Mouse (Mus musculus) gastrocnemius, postnatal 36 days (tissue): ENCODE data around the gene Myo3b. TPM values are rescaled to one million over a fixed set of nuclear protein-coding genes. Genes with fewer than 3 reads are reported as not detected.
"Not testable (repeated sequence)": the region's sequence is repeated elsewhere in the genome, so short reads cannot be mapped to it uniquely, and the experiment has no call there.

Experiments used
- DNase-seq, 2 experiments: peaks; one replicate each; pipeline ENCODE4 v3.0.0; 2022
- intact Hi-C: fragments of 180-260 bp; cut with DNase I; formaldehyde crosslinking; loops from one replicate; pipeline ENCODE4 v1.15.1; 2025
- long read RNA-seq, 2 experiments: library from polyadenylated mRNA; stranded (forward); transcript quantifications; one replicate each; pipeline ENCODE4 v2.0.0; 2021
- total RNA-seq, 2 experiments: library from RNA; stranded (reverse); gene quantifications; 2 replicates each; pipeline ENCODE4 v1.2.3; 2021

Gene Myo3b
- not detected for total RNA-seq
- long read RNA-seq, experiment 1, result 0 reads
- long read RNA-seq, experiment 2, result 0 reads

DNA sequence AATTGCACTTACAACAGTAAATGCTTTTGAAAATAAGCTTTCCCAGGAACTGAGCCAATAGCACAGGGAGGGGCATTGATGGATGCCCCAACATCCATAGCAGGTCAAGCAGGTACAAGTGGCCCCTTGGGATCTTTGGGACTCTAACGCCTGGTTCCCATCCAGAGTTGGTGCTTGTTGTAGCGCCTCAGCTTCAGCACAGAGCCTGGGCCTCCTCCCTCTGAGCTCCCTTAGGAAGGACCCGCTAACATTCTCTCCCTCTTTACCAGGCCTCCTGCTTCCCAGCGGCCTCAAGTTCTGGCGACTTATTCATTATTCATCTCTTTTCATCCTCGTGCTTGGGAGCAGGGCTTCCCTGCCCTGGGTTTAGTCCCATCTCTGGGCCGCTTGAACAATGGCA, at the start of gene Myo3b:
Gene Myo3b, plus strand, starts transcription at position 375 of the 400 bp plus-strand sequence.
- DNase-seq, result no peak
- intact Hi-C loops, result no loop called here

DNA sequence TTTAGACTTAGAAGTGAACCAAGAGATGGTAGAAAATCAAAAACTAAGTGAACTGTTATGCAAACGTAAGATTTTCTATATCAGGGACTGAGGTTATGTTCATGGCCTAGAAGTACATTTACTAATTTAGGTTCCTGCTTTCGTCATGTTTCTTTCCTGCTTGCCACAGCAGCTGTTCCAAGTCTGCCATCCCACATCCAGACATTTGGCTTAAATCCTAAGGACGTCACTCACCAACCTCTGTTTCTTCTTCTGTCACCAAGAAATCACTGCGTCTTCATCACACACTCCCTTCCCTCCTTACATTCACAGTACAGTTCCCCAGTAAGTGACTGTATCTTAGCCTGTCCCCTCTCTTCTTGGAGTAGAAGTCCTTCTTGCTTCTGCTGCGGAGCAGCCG, 49.7 kb upstream of the Myo3b start:
- no peak for DNase-seq
- intact Hi-C loops, result no loop called here

DNA sequence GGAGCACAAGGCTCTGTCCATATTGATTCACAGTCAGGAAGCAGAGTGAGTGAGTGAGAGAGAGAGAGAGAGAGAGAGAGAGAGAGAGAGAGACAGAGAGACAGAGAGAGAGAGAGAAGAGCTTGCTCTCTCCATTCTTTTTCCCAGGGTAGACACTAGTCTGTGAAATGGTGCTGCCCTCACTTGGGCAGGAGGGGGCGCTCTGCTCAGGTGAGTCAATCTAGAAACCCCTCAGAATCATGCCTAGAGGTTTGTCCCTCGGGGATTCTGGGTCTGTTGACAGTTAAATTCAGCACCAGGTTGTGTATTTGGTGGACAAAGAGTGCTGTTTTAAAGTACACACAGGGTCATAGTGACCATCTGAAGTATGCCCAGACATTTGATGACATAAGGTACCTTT, 48.3 kb upstream of the Myo3b start:
- intact Hi-C loops, result no loop called here
- DNase-seq, result no peak

- DNase-seq, result peak in 1 of 2 experiments; percentile 8
- intact Hi-C loops, result not testable (repeated sequence)
These were observed 44.7 kb upstream of the Myo3b start for GRCm38 (mm10) chr2:69994082-69994736.

GRCm38 (mm10) chr2:69994779-69995178, 44.1 kb upstream of the Myo3b start:
- intact Hi-C loops, result no loop called here
- no peak for DNase-seq

- no peak for DNase-seq
- intact Hi-C loops, result no loop called here
These were observed 39.7 kb upstream of the Myo3b start for GRCm38 (mm10) chr2:69999097-69999770.

- no peak for DNase-seq
- intact Hi-C loops, result no loop called here
These were observed 38.6 kb upstream of the Myo3b start for GRCm38 (mm10) chr2:70000316-70000715.

GRCm38 (mm10) chr2:70006492-70006891, 32.4 kb upstream of the Myo3b start:
- intact Hi-C loops, result no loop called here
- DNase-seq, result no peak

DNA sequence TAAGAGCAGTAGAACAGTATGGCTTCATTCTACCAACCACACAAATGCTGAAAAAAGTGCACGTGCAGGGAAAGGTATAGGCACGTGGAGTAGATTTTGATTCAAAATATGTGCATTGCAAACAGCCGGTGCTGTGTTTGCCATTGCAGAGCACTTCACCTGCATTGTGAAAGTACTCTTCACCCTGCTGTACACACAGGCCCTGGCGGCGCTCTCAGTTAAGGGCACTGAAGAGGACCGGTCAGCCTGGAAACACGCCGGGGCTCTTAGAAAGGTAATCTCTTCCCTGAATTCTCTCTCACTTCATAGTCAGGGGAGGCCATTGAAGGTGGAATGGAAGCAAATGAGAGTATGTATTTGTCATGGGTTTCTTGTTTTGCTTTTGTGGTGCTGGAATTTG, 26.0 kb upstream of the Myo3b start:
- no peak for DNase-seq
- intact Hi-C loops, result no loop called here

DNA sequence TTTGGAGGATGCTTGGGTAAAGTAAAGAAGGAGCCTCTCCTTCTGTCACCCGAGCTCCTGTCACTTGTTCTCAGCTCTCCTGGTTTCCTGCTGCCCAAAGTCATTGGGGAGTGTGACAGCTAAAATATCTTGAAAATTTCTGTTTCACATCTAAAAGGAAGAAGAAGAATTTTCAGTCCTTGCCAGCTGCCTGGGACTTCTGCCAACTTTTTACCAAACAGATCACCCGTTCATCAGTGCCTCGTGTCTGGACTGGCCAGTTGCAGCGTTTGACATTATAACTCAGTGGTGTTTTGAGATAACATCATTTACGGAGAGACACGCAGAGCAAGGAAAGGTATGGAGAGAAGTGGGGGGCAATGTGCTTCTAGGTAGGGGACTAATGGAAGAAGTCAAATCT, 20.7 kb upstream of the Myo3b start:
- intact Hi-C loops, result no loop called here
- DNase-seq, result no peak

GRCm38 (mm10) chr2:70024454-70024853, 14.5 kb upstream of the Myo3b start:
- intact Hi-C loops, result no loop called here
- no peak for DNase-seq

GRCm38 (mm10) chr2:70025711-70026110, 13.2 kb upstream of the Myo3b start:
- intact Hi-C loops, result no loop called here

DNA sequence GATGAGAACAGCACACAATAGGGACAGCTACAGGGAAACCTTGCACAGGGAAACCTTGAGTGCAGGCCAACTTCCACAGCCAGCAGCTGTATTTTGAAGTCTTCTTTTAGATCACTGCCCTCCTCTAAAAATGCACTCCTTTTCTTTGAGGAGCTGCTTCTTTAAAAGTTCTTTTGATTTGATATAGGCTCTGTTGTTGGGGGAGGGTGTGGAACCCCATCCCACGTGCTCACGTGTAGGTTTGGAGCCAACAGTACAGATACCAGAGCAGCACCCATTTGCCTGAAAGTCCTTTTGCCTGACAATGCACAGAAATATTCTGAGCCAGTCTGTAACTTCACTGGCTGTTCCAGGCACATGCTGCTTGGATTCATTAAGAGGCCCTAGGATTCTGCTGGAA, 7.5 kb upstream of the Myo3b start:
- DNase-seq, result no peak
- intact Hi-C loops, result no loop called here

More at GRCm38 (mm10) chr2:70025711-70026110, 13.2 kb upstream of the Myo3b start:
- DNase-seq, result no peak

- intact Hi-C loops, result no loop called here
- DNase-seq, result no peak
These were observed 4.0 kb upstream of the Myo3b start for GRCm38 (mm10) chr2:70034895-70035294.

DNA sequence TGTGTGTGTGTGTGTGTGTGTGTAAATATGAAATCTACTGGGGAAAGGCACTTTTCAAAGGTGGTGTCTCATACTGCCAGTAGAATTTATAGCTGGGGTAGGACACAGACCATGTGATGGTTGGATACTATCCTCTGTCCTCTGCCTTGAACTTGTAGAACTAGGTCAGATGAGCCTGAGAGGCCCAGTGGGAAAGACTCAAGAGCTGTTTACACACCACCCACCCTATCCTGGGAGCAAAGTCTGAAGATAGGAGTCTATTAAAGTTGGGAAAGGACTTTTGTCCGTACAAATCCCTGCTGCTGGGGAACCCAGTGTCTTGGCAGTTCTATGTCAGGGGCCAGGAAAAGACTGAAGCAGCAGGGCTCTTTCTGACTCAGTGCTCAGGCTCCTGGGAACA, 3.6 kb upstream of the Myo3b start:
- no peak for DNase-seq
- intact Hi-C loops, result no loop called here

DNA sequence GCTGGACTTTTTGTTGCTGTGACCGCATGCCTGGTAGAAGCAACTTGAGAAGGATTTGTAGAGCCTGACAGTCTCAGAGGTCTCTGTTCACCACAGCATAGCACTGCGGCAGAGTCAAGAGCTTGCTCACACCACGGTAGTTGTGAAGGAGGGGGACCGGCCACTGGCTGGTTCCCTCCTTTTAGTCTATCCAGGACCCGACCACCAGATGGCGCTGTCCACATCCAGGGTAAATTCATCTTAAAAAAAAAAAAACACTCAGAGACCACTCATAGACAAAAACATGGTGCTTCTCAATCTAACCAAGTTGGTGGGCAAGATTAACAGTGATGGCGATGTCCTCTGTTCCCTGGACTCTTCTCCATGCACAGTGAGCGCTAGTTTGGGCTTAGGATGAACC, 1.7 kb upstream of the Myo3b start:
- intact Hi-C loops, result no loop called here
- DNase-seq, result no peak

GRCm38 (mm10) chr2:70044466-70044865, 5.5 kb downstream of the Myo3b start:
- no peak for DNase-seq
- intact Hi-C loops, result no loop called here

DNA sequence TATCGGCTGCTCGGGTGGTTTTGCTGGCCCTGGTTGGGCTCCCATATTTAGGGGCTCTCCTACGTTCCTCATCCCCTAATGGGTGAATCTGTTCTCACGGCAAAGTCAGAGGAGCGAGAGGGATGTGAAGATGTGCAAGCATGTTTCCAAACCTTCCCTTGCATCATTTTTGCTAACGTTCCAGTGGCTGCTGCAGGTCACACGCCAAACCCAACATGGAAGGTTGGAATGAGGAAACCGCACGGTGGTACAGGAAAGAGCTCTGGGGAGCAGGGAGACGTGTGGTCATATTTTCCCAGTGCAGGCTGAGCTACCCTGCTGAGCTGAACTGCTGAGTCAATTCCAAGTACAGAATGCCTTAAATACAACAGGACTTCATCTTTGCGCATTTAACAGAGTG, 8.9 kb downstream of the Myo3b start:
- no peak for DNase-seq
- intact Hi-C loops, result no loop called here

- intact Hi-C loops, result no loop called here
- no peak for DNase-seq
These were observed 14.9 kb downstream of the Myo3b start for GRCm38 (mm10) chr2:70053803-70054202.

- intact Hi-C loops, result no loop called here
- DNase-seq, result no peak
These were observed 19.3 kb downstream of the Myo3b start for GRCm38 (mm10) chr2:70058201-70058600.

DNA sequence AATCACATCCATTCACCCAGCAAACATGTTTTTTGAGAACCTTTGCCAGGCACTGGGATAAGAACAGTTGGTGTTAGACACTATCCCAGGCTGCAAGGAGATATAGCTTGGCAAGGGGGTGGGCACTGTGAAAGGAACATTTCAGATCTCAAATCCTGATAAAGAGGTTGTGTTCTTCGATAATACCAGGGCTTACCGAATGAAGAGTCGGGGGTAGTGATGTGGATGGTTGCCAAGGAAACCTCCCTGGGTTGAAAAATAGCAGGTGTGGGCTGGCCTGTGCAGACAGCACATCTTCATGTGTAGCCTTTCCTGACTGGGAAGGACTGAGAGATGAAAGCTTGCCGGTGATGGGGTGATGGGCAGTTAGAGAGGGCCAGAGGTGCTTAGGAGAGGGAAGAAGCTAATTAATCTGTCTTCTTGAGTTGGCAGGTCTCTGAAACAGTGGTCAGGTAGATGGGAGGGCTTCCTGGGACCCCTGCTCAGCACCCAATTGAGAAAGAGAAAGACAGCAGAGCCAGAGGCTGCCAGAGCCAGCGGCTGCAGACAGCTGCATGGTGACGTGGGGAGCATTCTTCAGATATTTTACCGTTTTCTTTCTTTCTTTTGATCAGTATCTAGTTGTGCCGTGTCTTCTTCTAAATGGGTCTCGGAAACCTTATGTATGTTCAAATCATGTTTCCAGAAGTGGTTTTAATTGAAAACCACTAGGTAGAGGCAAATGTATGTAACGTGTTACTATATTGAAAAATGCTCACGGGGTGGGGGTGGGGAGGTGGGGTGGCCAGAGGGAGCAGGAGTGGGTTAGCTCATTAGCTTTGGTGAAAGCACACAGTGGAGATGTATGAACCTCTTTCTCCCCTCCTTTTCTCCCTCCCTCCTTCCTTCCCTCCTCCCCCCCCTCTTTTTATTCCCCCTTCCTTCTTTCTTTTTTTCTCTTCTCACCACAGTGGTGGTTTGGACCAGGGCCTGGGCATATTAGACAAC, 21.7 kb downstream of the Myo3b start:
- no peak for DNase-seq
- intact Hi-C loops, result no loop called here
